8 mouse cellular contexts compared by ENCODE assay signal in the genomic region with DNA sequence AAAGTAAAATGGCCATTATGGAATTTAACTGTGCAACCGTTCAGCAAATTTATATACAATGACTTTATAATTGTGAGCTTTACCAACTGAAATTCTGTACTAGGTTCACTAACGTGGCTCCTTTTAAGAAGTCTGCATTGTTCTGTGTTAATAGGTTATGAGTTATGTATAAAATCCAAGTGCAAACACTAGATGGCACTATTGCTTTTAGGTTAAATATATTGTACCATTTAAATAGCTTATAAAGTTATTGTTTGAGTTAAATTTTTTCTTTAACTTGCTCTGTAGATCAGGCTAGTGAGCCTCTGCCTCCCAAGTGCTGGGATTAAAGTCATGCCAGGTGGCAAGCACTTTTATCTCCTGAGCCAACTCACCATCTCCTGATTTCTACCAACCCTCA. TPM values are rescaled to one million over a fixed set of nuclear protein-coding genes. Genes with fewer than 3 reads are reported as not detected.
A peak's percentile ranks its signal among the peaks of the same experiment; 100 is the strongest.
DNase-seq lines count a peak whose midpoint lies in the region; ATAC-seq and TF ChIP-seq lines count a peak whose summit lies in the region.

No protein-coding gene starts in this region.

- H3K9ac ChIP-seq in forebrain, embryonic 15.5 days (replicated peaks) = no peak overlapping the region
- no peak overlapping the region for H3K9ac ChIP-seq in forebrain, embryonic 11.5 days (ENCODE audit: low read length)

- peaks cover under 1% of the 10 kb centered on the region; the same call in 1 of the 2 replicates for H3K36me3 ChIP-seq in forebrain, embryonic 15.5 days
- no peaks in the 10 kb centered on the region for H3K36me3 ChIP-seq in forebrain, embryonic 11.5 days (ENCODE audit: control insufficient read depth, insufficient read depth, low read length)
- H3K36me3 ChIP-seq in small intestine, adult 2 months (ENCODE audit: control insufficient read depth, insufficient read depth, low read length) = peaks cover 27% of the 10 kb centered on the region

- no peak for TF ChIP-seq POLR2A in lung, adult 2 months (IDR thresholded peaks at IDR 0.05; ENCODE audit: borderline replicate concordance, extremely low read depth, low read depth, low read length)
- TF ChIP-seq POLR2A in small intestine, adult 2 months (IDR thresholded peaks at IDR 0.05; ENCODE audit: low read depth, low read length) = no peak

- ATAC-seq in forebrain, embryonic 15.5 days (replicated peaks) = peak; percentile 49
- ATAC-seq in forebrain, embryonic 11.5 days (replicated peaks; ENCODE audit: low FRiP score) = no peak

- 0 out of 2 replicates have a peak overlapping the region, but pooled peaks have one; percentile 66 for H3K27ac ChIP-seq in forebrain, embryonic 15.5 days (replicated peaks)
- no peak overlapping the region for H3K27ac ChIP-seq in forebrain, embryonic 11.5 days (ENCODE audit: low read depth, low read length)
- no peak overlapping the region for H3K27ac ChIP-seq in small intestine, adult 2 months (ENCODE audit: insufficient read depth, low read depth, low read length)

- H3K9me3 ChIP-seq in forebrain, embryonic 15.5 days = no peaks in the 10 kb centered on the region
- H3K9me3 ChIP-seq in forebrain, embryonic 11.5 days (ENCODE audit: control insufficient read depth, low read length) = no peaks in the 10 kb centered on the region

- WGBS in forebrain, embryonic 15.5 days = 44% methylated on average over 2 of the region's 2 CpGs
- WGBS in forebrain, embryonic 11.5 days = 51% methylated on average over 2 of the region's 2 CpGs
- WGBS in lung, adult 2 months = 33% methylated on average over 2 of the region's 2 CpGs
- 46% methylated on average over 2 of the region's 2 CpGs for WGBS in small intestine, adult 2 months

- DNase-seq in forebrain, embryonic 11.5 days (ENCODE audit: low spot score) = no peak
- no peak for DNase-seq in lung, adult 2 months
- no peak for DNase-seq in lung, postnatal 10 days
- peak; percentile 71 for DNase-seq in embryo, embryonic 10.5 days (ENCODE audit: low spot score)
- no peak for DNase-seq in spleen, adult 18-20 months
- DNase-seq in heart, adult 11 months = no peak

- TF ChIP-seq CTCF in lung, adult 2 months (IDR thresholded peaks at IDR 0.05; ENCODE audit: insufficient read depth, low read length) = 0 out of 2 replicates have a peak, but pooled peaks have one; percentile 13
- peak; percentile 17; the same call in 1 of the 2 replicates for TF ChIP-seq CTCF in small intestine, adult 2 months (IDR thresholded peaks at IDR 0.05; ENCODE audit: extremely low read depth, insufficient read length, insufficient replicate concordance, low read depth, low read length)

- H3K4me2 ChIP-seq in forebrain, embryonic 15.5 days (replicated peaks) = no peak overlapping the region
- H3K4me2 ChIP-seq in forebrain, embryonic 11.5 days (ENCODE audit: low read depth, low read length, severe bottlenecking) = no peak overlapping the region

- H3K4me3 ChIP-seq in forebrain, embryonic 15.5 days = no peak overlapping the region
- H3K4me3 ChIP-seq in forebrain, embryonic 11.5 days (ENCODE audit: low read depth, low read length) = no peak overlapping the region
- H3K4me3 ChIP-seq in lung, adult 2 months (replicated peaks; ENCODE audit: extremely low read depth, low read depth, low read length) = no peak overlapping the region
- H3K4me3 ChIP-seq in small intestine, adult 2 months (ENCODE audit: low read depth, low read length) = no peak overlapping the region

- no peaks in the 10 kb centered on the region for H3K4me1 ChIP-seq in forebrain, embryonic 15.5 days
- H3K4me1 ChIP-seq in forebrain, embryonic 11.5 days (replicated peaks; ENCODE audit: control insufficient read depth, insufficient read depth, low read length) = no peaks in the 10 kb centered on the region
- H3K4me1 ChIP-seq in lung, adult 2 months (ENCODE audit: control insufficient read depth, insufficient read depth, low read length) = no peaks in the 10 kb centered on the region
- no peaks in the 10 kb centered on the region for H3K4me1 ChIP-seq in small intestine, adult 2 months (ENCODE audit: control insufficient read depth, insufficient read depth, insufficient read length, low read length)

- H3K27me3 ChIP-seq in forebrain, embryonic 15.5 days = no peaks in the 10 kb centered on the region
- H3K27me3 ChIP-seq in forebrain, embryonic 11.5 days (ENCODE audit: control insufficient read depth, insufficient read depth, low read length) = no peaks in the 10 kb centered on the region
- no peaks in the 10 kb centered on the region for H3K27me3 ChIP-seq in small intestine, adult 2 months (ENCODE audit: control insufficient read depth, insufficient read depth, low read length)

RNA-seq across cellular contexts. Expression of gene Gm1123, which starts 28.7 kb away (rescaled TPM):
- polyA plus RNA-seq in forebrain, embryonic 15.5 days (2015; fragmentation: Nextera tagmentation; extraction: Ambion mirVana) = not detected in 2 replicates
- not detected in 2 replicates for polyA plus RNA-seq in forebrain, embryonic 11.5 days (2014; fragmentation: Nextera tagmentation; extraction: Ambion mirVana)
- 0.38 TPM in 1 of 2 replicates, not detected in the other for polyA plus RNA-seq in lung, adult 2 months (2012; rRNA removed)
- 39.4 and 90.3 TPM in 2 replicates for polyA plus RNA-seq in small intestine, adult 2 months (2012; rRNA removed)

Comparison
In these comparisons a context has a peak if more than half of its experiments do, and no peak if none do; other contexts are left out.
1. RNA of gene Gm1123, which starts 28.7 kb away (polyA plus RNA-seq): 39.4 to 90.3 TPM in small intestine, adult 2 months; not detected in forebrain, embryonic 11.5 days, not detected in forebrain, embryonic 15.5 days and 0.38 TPM in lung, adult 2 months; every median in the first group is over 10 times any median in the second.